Mouse (Mus musculus) lung, adult 2 months (tissue): Measurements from ENCODE around the gene Gm28047. TPM values are rescaled to one million over a fixed set of nuclear protein-coding genes. Genes with fewer than 3 reads are reported as not detected.

Experiments used
- DNase-seq: peaks from one replicate; pipeline ENCODE4 v3.0.0; 2022
- H3K4me1 ChIP-seq: fragments of 200-500 bp; 2 replicates; pipeline ENCODE4 v1.6.1; 2011; ENCODE audit warnings: low read length; ENCODE audit not compliant: control insufficient read depth, insufficient read depth
- H3K4me3 ChIP-seq: fragments of 200-500 bp; replicated peaks from 2 replicates; pipeline ENCODE3; 2011; ENCODE audit warnings: low read depth, mild to moderate bottlenecking, control low read depth, low read length; ENCODE audit errors: extremely low read depth
- CTCF ChIP-seq: fragments of 200-500 bp; IDR thresholded peaks from 2 replicates; pipeline ENCODE4 v1.5.1; 2011; ENCODE audit warnings: mild to moderate bottlenecking, low read length, control low read depth; ENCODE audit not compliant: insufficient read depth
- POLR2A ChIP-seq: fragments of 200-500 bp; IDR thresholded peaks from 2 replicates; pipeline ENCODE4 v1.6.1; 2011; ENCODE audit warnings: low read depth, mild to moderate bottlenecking, control low read depth, low read length, borderline replicate concordance; ENCODE audit errors: extremely low read depth
- WGBS: fragments of 180-500 bp; shearing (Covaris S2); methylation state at CpG from one replicate; pipeline ENCODE4 v1.1.7; 2018; 5-methylcytosine and 5-hydroxymethylcytosine counted together
- polyA plus RNA-seq: library from polyadenylated mRNA; depleted of rRNA; stranded (reverse); fragments of >200 nt; gene quantifications from 2 replicates; pipeline ENCODE4 v1.2.3, GENCODE M21; 2012

Gm28047 gene
- polyA plus RNA-seq, 1 experiment: 0.11 TPM

- TF ChIP-seq POLR2A: no peak
- TF ChIP-seq CTCF: no peak
- WGBS: 82% methylated on average over 9 of the region's 9 CpGs
- Histone ChIP-seq H3K4me3 (no peak overlapping the region), H3K4me1 (no peaks in the 10 kb centered on the region)
- no peak for DNase-seq
Observed at GRCm38 (mm10) chr15:102503924-102504782, 120.7 kb downstream of the Gm28047 start.

DNA sequence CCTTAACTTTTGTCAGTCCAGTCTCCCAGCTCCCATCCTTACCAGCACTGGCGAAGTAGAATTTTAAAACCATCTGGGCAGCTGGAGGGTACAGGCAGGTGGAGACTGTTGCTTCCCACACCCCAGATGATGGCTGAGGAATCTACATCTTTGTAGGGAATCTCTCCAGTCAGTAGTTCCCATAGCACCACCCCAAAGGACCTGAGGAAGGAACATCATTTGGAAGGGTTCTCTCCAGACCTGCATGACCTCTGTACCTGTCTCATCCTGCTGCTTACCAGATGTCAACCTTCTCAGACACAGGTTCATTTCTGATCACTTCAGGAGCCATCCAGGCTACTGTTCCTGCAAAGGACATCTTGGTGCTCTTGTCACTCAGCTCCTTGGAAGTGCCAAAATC is 121.4 kb downstream of the Gm28047 start, which contains the start of gene Gm10337:
Gene Gm10337, plus strand, starts transcription at position 276 of the 400 bp plus-strand sequence.
- Histone ChIP-seq H3K4me3 (no peak within 1 kb of the TSS), H3K4me1 (no peaks in the 10 kb centered on the region)
- DNase-seq: no peak
- 94% methylated on average over 1 of the region's 1 CpGs for WGBS
- TF ChIP-seq CTCF (no peak), POLR2A (no peak)

- TF ChIP-seq POLR2A (no peak), CTCF (no peak)
- no peak for DNase-seq
- Histone ChIP-seq H3K4me1 (no peaks in the 10 kb centered on the region), H3K4me3 (no peak overlapping the region)
- WGBS: 72% methylated on average over 9 of the region's 9 CpGs
Observed at GRCm38 (mm10) chr15:102502254-102502840, 122.5 kb downstream of the Gm28047 start.

GRCm38 (mm10) chr15:102501084-102501814 is 123.6 kb downstream of the Gm28047 start:
- 81% methylated on average over 19 of the region's 19 CpGs for WGBS
- Histone ChIP-seq H3K4me1 (no peaks in the 10 kb centered on the region), H3K4me3 (no peak overlapping the region)
- TF ChIP-seq CTCF (no peak), POLR2A (no peak)
- DNase-seq: no peak

- TF ChIP-seq POLR2A: no peak
- no peak for TF ChIP-seq CTCF
- 87% methylated on average over 5 of the region's 5 CpGs for WGBS
- no peaks in the 10 kb centered on the region for H3K4me1 ChIP-seq
- no peak for DNase-seq
- no peak overlapping the region for H3K4me3 ChIP-seq
Observed at GRCm38 (mm10) chr15:102500479-102500878, 124.4 kb downstream of the Gm28047 start.

GRCm38 (mm10) chr15:102499851-102500250 is 125.0 kb downstream of the Gm28047 start:
- WGBS: 84% methylated on average over 6 of the region's 6 CpGs
- TF ChIP-seq POLR2A (no peak), CTCF (no peak)
- no peak for DNase-seq
- no peak overlapping the region for H3K4me3 ChIP-seq
- H3K4me1 ChIP-seq: no peaks in the 10 kb centered on the region

- TF ChIP-seq POLR2A: no peak
- TF ChIP-seq CTCF: no peak
- Histone ChIP-seq H3K4me3 (no peak overlapping the region), H3K4me1 (no peaks in the 10 kb centered on the region)
- no peak for DNase-seq
- WGBS: 59% methylated on average over 3 of the region's 3 CpGs
Observed at GRCm38 (mm10) chr15:102499370-102499769, 125.5 kb downstream of the Gm28047 start.

GRCm38 (mm10) chr15:102498322-102498721 is 126.5 kb downstream of the Gm28047 start:
- TF ChIP-seq POLR2A (no peak), CTCF (no peak)
- no peak for DNase-seq
- no peak overlapping the region for H3K4me3 ChIP-seq
- H3K4me1 ChIP-seq: peaks cover 5% of the 10 kb centered on the region
- WGBS: 89% methylated on average over 3 of the region's 3 CpGs

DNA sequence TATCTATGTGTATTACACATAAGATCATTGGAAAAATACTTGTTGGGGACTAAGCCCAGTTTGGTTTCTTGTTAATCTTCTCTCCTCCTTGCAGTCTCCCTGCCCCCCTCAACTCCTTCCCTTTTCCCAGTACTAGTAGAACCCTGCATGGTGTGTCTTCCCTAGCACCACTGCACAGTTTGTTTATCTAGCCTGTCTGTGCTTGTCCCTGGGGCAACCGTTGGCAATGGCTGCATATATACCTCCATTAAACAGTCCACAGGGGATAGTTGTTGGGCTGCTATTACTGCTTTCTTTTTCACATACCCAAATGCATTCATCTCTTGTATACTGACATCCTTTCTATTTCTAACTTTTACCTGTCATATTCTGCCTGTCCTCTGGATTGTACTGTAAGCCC is 137.2 kb downstream of the Gm28047 start:
- WGBS: 50% methylated on average over 1 of the region's 1 CpGs
- Histone ChIP-seq H3K4me3 (no peak overlapping the region), H3K4me1 (no peaks in the 10 kb centered on the region; the same call in 1 of the 2 replicates)
- DNase-seq: no peak
- no peak for TF ChIP-seq CTCF
- TF ChIP-seq POLR2A: no peak

- DNase-seq: no peak
- TF ChIP-seq CTCF (no peak), POLR2A (no peak)
- WGBS: 85% methylated on average over 12 of the region's 12 CpGs
- Histone ChIP-seq H3K4me1 (no peaks in the 10 kb centered on the region), H3K4me3 (no peak overlapping the region)
Observed at GRCm38 (mm10) chr15:102485853-102486252, 139.0 kb downstream of the Gm28047 start.

- WGBS: 89% methylated on average over 3 of the region's 3 CpGs
- Histone ChIP-seq H3K4me1 (no peaks in the 10 kb centered on the region), H3K4me3 (no peak overlapping the region)
- TF ChIP-seq POLR2A: no peak
- TF ChIP-seq CTCF: no peak
- no peak for DNase-seq
Observed at GRCm38 (mm10) chr15:102483136-102483535, 141.7 kb downstream of the Gm28047 start.
